Mouse (Mus musculus) liver, adult 2 months (tissue): ENCODE measurements at regions not wholly inside any gene's neighbourhood (a gene's known extent, or its start where the extent isn't known, plus 50 kb on each side); places are given as distances from the start of the nearest gene placed in this dataset.

Source experiments
- CTCF ChIP-seq: fragments of 200-500 bp; IDR thresholded peaks from 2 replicates; pipeline ENCODE4 v1.5.1; 2011; ENCODE audit warnings: low read depth, low read length, control low read depth
- POLR2A ChIP-seq: fragments of 200-500 bp; IDR thresholded peaks from 2 replicates; pipeline ENCODE4 v1.6.1; 2011; ENCODE audit warnings: low read length, control low read depth; ENCODE audit not compliant: insufficient read depth; ENCODE audit errors: extremely low read depth

DNA sequence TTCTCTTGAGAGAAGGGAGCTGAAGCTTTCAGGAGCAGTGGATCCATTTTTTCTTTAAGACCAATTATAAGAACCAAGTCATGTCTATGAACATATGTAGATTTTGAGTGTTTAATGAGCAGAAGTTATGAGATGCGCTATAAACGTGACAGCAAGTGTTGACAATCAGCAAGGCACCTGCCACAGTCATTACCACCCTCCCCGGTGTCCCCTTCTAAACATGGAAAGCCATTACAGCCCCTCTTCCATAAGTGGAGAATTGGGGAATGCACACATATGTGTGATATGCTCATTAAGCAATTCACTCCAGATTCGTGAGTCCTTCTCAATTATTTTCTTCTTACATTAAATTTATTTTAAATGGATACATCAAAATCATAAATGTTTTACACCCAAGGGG is 362.4 kb downstream of the 1700129C05Rik start:
- TF ChIP-seq CTCF (no peak), POLR2A (no peak)
